Mouse (Mus musculus): ENCODE measurements around the gene Susd1.
A peak's percentile ranks its signal among the peaks of the same experiment; 100 is the strongest.

Susd1 gene

DNA sequence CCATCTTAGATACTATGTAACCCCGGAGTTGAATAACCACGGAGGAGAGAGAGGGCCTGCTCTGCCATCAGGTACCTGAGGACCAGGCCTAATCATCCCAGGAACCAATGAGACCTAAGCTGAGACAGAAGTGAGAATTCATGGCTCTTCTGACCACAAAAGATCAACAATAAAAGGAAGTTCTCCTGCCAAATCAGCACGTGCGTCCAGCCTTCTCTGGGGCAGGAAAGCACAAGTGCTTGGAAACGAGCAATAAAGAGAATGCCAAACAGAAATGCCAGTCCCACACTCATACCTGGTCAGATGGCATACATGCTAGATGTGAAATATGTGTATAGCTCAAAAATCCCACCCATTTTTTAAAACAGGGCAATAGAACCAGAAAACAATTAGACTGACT lies 58.6 kb downstream of the Susd1 start:
- no peak for DNase-seq

DNA sequence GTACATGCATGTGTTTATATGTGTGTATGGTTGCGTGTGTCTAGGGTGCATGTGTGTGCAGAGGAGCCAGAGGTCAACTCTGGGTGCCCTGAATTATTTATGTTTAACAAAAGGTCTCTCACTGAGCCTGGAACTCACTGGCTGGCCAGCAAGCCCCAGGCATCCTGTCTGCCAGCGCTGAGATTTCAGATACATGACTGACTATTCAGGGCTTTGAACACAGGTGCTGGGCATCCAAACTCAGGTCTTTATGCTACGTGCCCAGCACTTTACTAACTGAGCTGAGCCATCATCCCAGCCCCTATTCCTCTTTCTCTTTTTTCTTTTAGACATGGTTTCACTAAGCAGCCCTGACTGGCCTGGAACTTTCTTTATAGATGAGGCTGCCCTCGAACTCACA lies 59.8 kb downstream of the Susd1 start:
- no peak for DNase-seq

DNA sequence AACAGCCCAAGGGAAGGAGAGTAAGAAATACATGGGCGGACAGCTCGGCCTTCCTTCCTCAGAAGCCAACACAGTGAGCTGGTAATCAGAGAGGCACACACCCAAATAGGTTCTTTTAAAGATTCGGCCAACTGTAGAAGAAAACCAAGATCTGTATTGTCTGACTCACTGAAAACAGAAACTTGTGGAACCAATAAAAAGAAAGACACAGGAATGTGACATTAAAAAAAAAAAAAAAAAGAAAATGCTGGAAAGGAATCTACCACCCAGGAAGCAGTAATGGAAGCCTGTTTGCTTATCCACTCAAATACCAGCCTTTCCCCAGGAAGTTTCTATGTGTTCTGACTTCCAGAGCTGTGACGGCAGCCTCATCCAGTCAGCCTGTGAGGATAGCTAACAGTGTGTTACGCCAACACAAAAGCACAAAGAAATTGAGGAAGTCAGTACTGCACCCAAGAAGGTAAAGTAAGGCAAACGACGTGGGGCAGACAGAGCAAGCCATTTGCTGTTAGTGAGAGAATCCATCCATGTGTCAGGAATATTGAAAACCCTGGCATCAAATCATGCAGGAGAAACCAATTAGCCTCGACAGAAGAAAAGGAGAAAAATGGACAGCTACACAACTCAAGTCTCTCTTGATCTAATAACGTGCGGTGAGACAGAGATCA lies 64.0 kb downstream of the Susd1 start:
- DNase-seq: no peak

DNA sequence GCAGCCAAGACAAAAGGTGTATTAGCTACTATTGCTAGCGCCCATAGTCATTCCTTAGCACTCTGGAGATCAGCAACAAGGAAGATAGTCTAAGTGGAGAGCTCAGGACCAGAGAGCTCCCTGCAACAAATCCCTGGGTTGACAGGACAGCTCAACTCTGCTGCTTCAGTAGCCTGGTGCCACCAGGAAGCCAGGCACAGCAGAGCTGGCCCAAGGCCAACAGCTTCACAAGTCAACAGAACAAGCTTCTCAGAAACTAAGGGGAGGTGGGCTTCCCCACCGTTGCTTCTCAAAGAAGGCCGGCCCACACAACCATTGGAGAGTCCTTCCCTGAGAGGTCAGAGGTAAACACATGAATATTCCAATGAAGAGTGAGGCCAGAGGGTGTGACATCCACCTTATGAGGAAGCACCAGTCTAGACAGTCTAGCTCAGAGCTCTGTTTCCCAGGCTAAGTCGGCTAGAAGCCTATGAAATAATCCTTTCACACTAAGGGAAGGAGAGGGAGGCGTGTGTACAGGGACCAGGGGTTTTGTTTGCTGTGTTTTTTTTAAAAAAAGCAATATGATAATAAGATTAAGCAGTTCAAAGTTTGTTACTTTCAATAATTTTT lies 65.8 kb downstream of the Susd1 start:
- DNase-seq: no peak

DNA sequence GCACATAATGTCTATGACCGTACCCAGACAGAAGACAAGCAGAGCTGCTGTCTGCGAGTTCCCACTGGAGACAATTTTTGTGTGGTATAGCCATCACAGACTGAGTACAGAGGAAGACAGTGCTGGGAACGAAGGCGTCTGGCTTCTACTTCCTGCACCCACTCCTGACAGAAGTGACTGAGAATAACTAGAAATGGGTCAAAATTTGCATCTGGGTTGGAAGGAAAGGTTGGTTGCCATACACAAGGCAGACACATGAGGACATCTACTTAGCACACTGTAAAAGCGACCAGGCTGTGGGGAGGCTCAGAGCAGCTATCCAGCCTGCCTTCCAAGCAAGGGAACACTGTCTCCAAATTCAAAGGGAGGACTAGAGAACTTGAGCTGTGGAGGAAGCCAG lies 66.5 kb downstream of the Susd1 start:
- DNase-seq: no peak

DNA sequence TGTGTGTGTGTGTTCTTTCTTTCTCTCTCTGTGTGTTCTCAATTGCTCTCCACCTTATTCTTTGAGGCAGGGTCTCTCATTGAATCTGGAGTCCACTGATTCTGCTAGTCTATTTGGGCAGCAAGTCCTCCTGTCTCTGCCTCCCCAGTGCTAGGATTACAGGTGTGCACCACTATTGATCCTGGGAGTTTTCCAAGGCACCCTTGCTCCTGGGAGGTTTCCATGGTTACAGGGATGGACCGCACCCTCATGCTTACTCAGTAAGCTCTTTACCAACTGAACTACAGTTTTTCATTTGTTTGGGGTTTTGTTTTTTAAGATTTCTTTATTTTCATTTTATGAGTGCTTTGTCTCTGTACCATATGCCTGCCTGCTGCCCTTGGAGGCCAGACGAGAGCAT lies 68.5 kb downstream of the Susd1 start:
- no peak for DNase-seq

DNA sequence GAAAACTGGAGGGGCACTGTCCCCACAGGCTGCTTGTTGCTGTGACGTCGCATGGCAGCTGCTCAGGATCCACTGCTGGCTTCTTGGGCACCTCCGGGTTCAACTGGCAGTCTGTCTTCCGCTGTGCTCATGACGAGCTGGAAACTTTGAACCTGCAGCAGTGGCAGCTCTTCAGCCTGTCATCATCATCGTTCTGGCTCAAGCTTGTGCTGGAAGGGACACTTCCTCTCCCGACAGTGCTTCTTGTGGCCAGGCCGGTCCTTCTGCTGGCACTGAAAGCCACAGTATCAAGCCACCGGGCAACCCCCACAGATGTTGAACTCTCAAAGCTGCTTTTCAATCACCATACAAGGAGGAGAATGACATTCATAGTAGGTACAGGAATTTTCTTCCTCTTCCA lies 70.3 kb downstream of the Susd1 start:
- no peak for DNase-seq

DNA sequence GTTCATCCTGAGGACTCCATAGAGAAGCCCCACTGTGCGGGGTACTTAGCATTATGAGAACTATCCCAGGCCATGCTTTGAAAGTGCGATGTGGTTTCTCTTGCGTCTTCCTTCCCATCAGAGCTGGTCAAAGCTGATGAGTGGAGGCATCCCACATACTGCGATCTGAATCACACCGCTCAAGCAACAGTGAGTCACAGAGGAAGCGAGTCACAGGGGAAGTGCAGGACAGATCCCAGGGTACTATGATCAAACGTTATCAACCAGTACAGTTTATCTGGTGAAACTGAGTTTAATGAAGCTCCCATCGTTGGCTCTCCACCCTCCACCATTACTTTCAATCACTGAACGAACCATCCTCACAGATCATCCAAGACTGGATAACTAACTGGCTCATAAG lies 72.2 kb downstream of the Susd1 start:
- no peak for DNase-seq

DNA sequence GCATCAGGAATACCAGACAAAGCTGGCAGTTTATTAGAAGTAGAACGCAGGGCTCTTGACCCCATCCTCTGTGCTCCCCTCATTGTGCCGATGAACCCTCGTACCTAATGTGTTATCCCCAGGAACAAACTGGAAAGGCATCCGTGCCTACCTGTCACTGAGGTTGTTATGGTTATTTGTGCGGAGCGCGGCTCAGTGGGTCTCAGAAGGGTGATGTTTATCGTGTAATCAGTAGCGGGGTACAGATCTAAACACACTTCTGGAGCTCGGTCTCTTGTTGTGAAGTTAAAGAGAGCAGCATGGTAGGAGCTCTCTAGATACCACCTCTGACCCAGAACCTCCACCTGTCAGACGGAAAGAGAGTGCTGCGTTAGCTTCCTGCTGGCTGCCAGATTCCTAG lies 72.9 kb downstream of the Susd1 start:
- DNase-seq: no peak

DNA sequence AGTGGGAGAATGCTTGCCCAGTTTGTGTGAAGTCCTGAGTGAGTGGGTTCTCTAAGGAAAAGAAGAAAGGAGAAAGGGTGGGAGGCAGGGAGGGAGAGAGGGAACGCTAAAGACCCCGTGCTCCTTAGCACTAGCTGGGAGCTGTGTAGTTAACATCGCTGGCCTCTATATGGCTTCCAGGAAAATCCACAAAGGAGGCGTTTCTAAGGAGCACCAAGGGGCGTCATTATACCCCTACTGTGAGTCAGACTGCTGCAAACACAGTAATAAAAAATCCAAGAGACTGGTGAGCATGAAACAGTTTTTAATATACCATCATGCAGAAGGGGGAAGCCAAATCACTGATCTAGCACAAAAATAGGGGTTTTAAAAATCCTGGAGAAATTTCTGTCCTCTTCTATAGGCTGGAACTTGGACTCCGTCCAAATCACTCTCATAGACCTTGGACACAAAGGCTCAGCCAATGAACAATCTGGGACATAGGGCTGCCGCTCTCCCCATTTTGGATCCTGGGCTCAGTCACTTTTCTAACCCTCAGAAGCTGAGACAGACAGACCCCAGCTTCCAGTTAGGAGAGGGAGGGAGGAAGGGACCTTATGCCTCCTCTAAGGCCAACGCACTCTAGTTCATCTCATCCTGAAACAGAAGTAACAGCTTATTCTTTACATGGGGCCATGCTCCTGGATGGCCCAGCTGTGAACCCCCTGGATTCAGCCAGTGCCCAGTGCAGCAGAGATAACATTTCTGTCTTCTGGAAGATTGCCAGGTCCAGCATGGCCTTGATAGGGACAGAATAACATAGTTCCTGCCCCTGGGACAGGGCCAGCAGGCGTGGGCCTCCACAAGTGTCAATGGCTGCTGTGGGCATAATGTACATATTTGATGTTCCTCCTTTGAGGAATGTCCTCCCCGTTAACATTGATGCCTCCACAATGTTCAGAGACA lies 73.9 kb downstream of the Susd1 start:
- DNase-seq: no peak

DNA sequence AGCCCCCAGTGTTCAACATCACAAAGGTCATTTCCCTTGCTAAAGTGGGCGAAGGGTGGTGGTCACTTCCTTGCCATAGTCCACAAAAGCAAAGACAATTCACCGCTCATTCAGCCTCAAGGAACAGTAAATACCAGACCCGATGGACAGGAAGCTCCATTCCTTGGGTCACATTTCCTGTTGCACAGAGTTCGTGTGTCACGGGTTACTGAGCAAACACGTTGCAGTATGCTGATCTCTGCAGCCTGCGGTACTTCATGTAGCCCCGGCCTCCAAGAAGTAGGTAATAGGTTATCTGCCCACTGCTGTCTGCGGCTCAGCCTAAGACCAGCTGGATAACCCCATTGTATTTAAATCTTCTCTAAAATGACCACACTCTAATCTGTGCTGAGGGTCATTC lies 75.4 kb downstream of the Susd1 start:
- DNase-seq: peak; percentile 36

DNA sequence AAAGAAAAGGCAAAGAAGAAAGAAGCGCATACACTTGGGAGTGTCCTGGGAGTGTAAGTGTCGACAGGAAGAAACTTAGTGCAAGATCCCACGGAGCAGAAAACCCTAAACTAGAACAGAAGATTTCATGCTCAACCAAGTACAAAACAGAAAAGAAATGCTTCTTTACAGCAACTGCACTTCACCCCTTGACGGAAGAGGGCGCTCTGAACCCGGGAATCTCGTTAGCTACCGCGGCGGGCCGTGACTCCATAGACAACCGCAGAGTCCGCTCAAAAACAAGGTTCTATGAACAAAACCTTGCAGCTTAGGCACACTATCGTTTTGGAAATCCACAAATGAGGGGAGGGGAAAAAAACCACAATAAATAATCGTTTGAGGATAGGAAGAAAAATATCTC lies 77.7 kb downstream of the Susd1 start:
- DNase-seq: peak; percentile 87

DNA sequence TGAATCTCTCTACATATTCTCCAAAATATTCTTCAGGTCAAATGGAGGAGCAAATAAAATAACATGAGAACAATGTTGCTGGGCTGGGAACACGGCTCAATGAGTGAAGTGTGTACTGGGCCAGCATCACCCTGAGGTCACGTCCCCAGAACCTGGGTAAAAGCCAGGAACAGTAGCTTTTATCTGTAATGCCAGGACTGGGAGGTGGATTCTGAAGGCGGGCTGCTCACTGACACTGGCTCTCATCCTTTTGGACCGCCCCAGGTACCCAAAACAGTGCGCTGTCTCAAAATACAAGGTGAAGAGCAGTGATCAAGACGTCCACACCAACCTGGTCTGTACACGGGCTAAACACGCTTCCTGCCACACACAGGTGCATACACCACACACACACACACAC lies 78.5 kb downstream of the Susd1 start:
- DNase-seq: no peak

DNA sequence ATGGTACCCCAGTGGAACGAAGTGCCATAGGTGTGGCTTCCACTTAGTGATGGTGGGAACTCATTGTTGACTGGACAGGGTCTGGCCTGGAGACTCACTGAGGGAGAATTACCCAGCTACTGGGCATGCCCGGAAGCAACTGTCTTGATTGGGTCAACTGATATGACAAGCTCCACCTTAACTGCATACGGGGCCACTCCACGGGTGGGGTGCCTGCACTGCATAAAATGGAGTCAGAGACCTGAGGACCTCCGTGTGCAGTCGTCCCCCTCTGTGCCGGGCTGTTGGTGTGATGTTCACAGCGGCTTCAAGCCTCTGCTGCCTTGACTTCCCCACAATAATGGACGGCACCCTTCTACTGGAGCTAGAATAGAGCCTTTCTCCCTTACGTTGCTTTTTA lies 79.5 kb downstream of the Susd1 start:
- no peak for DNase-seq

DNA sequence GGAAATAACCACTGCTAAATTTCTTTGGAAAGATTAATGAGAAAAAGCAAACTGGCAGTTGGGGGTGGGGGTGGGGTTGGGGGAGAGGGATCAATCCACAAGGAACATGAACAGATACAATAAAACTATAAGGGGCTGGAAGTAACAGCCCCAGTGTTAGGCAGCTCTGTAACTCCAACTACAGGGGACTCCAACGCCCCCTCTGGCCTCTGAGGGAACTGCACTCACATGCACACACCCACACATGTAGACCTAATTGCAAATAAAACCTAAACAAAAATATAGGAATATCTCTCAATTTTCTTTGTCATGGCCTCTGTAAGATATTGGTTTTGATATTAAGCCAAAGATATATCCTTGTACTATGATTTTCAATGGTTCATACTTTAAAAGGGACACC lies 83.0 kb downstream of the Susd1 start:
- DNase-seq: no peak

DNA sequence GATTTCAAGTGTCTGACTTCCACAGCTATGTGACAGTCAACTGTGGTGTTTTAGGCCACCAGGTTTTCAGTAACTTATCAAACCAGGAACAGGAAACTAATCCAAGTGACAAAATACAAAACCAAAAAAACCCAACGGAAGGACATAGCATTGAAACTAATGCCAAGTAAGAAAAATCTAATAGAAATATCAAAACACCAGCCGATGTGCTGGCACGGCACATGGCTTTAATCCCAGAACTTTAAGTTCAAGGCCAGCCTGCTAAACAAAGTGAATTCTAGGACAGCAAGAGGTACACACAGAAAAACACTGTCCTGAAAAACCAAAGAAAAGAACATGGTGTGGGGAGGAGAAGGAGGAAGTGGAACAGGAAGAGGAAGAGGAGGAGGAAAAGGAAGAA lies 83.8 kb downstream of the Susd1 start:
- DNase-seq: no peak

DNA sequence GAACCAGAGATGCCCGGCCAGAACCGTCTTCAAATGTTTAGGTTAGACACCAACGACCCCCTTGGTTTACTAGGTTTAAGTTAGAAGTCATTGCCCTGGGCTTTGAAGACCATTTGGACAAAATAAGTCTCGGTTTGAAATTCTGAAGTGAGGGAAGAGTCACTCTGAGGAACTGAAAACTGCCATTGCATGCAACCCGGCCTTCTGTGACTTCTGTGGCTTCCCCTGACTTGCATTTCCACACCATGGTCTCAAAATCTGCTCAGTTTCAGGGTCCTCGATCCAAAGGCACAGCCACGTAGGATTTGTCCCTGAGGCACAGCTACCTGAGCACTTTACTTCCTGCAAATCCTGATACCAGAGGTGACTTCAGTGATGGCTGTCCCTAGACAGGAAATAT lies 86.5 kb downstream of the Susd1 start:
- no peak for DNase-seq

DNA sequence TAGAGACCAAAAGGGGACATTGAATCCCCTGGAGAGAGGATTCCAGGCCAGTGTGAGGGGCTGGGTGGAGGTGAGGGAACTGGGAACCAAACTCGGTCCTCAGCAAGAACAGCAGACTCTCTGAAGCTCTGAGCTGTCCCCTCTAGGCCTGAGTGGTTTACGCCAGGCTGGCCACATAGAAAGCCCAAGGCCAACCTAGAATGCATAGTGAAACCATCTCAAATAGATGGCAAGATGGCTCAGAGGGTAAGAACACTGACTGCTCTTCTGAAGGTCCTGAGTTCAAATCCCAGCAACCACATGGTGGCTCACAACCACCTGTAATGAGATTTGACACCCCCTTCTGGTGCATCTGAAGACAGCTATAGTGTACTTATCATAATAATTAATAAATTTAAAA lies 88.1 kb downstream of the Susd1 start:
- no peak for DNase-seq

DNA sequence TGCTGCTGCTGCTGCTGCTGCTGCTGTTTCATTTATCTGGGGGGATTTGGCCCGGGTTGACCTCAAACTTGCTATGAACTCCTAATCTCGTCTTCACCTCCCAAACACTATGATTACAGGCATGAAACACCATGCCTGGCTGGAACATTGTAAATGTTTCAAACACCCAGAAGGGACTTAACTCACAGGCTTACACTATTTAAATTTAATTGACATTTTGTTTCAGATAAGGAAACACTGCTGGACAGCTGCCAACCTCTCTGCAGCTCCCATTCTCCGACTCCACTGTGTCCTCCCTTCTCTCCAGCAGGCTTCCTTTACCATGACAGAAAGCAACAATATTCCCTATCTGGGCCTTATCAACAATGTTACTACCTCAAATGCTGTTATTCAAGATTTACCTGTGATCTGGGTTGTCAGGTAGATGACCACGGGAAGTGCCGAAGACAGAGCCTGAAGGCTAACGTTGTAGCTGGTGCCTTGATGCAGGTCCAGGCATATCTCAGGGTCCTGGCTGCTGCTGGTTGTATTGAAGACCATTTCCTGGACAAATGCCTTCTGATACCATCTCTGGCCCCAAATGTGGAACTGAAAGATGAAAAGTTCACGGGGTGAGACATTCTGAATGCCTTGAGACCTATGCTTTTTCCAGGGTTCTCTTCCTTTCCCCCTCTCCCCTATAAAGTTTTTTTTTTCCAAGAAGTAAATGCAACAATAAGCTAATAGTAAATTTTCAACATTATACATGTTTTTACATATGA lies 88.8 kb downstream of the Susd1 start:
- DNase-seq: no peak

DNA sequence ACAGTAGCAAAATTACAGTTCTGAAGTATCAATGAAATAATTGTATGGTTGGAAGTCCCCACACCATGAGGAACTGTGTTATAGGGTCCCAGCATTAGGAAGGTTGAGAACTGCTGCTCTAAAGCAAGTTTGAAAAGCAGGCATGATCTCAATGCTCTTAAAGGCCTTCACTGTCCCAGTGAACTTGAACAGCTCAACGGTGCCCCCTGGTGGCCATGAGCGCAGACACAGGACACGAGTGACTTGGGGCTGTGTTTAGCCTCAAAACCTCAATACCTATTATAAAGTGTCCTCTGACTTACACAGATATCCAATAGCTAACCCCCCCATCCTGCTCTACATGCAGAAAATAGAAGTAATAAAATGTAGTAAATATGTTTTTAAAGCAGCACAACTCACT lies 97.7 kb downstream of the Susd1 start:
- DNase-seq: peak; percentile 87

DNA sequence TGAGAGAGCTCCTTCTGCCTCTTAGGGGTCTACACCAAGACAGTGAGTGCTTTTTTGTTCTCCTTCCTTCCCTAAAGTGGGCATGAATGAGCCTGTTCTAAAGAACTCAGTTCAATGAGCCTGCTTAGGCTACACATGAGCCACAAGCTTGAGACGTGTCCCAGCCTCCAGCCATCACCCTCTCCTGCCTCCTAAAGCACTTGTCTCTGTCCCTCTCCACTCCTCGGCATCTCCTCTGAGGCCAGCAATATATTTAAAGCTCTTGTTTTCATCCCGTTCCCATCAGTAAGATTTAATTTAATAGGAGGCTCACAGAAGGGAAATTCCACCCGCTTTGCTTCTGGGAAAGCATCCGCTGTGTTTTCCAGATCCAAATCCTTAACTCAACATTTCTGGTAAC lies 98.4 kb downstream of the Susd1 start:
- no peak for DNase-seq

DNA sequence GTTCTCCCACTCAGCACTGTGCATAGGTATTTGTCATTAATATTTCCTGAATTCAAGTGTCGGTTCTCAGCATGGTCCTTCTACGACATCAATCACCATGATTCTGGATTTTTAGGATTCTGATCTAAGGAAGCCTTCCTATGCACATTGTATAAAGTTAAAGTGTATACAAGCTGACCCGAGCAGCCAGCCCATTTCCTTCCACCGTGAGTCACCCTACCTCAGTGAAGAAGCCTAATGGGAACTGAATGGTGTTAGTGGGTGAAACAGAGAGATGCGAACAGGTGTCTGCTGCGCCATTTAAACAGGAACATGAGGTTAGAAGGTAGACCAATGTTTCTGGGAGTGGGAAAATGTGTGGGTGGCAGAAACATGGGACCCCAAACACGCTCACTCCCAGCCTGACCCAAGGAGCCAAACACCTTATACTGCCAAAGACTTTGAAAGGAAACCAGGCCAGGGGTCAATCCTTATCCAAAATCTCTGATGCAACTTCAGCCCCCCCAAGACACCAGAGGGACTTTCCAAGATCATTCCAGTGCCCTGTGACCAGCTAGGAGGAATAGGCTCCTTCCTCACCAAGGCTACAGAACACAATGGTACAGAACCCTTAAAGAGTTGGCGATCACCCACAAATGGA lies 99.4 kb downstream of the Susd1 start:
- no peak for DNase-seq

DNA sequence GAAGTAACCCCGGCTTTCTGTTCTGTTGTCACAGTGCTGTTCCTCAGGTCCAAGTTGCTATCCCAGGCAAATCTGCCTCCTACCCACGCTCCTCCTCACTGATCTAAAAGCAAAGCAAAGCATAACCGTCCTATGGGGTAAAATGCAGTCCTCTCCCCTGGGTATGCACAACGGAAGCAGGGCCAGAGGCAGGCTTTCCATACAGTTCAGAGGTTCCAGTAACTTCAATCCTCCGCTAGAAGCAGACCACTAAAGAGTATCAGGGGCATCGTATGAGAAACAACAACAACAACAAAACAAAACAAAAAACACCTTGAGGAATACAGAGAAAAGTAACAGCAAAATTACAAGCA lies 100.9 kb downstream of the Susd1 start:
- no peak for DNase-seq

Measured in kidney, adult 18-20 months (tissue).